Mouse (Mus musculus) forebrain, embryonic 11.5 days (tissue): Measurements from ENCODE around the gene Wee1. TPM values are rescaled to one million over a fixed set of nuclear protein-coding genes. Genes with fewer than 3 reads are reported as not detected.

Experiments
- ATAC-seq: fragments of 200-750 bp; cut with Nextera tagmentation; replicated peaks from 2 replicates; pipeline ENCODE4 v1.8.0; 2017; ENCODE audit warnings: moderate TSS enrichment; ENCODE audit not compliant: low FRiP score
- DNase-seq: peaks from one replicate; pipeline ENCODE4 v3.0.0-alpha.2; 2017; ENCODE audit warnings: low spot score
- H3K27ac ChIP-seq: fragments of 300-500 bp; sonication (generic); 2 replicates; pipeline ENCODE4 v1.5.1; 2014; ENCODE audit warnings: low read depth, low read length
- H3K27me3 ChIP-seq: fragments of 300-500 bp; sonication (generic); 2 replicates; pipeline ENCODE4 v1.6.1; 2014; ENCODE audit warnings: mild to moderate bottlenecking, low read length, mixed read lengths; ENCODE audit not compliant: control insufficient read depth, insufficient read depth
- H3K36me3 ChIP-seq: fragments of 300-500 bp; sonication (generic); 2 replicates; pipeline ENCODE4 v1.6.1; 2014; ENCODE audit warnings: mild to moderate bottlenecking, low read length, moderate library complexity, mixed read lengths; ENCODE audit not compliant: control insufficient read depth, insufficient read depth
- H3K4me1 ChIP-seq: fragments of 300-500 bp; sonication (generic); replicated peaks from 2 replicates; pipeline ENCODE4 v1.6.1; 2014; ENCODE audit warnings: low read length, mixed read lengths; ENCODE audit not compliant: control insufficient read depth, insufficient read depth
- H3K4me2 ChIP-seq: fragments of 300-500 bp; sonication (generic); 2 replicates; pipeline ENCODE4 v1.6.1; 2014; ENCODE audit warnings: low read depth, mild to moderate bottlenecking, low read length, moderate library complexity, mixed read lengths; ENCODE audit not compliant: severe bottlenecking
- H3K4me3 ChIP-seq: fragments of 300-500 bp; sonication (generic); 2 replicates; pipeline ENCODE4 v1.5.1; 2014; ENCODE audit warnings: low read depth, low read length
- H3K9ac ChIP-seq: fragments of 300-500 bp; sonication (generic); 2 replicates; pipeline ENCODE4 v1.6.1; 2014; ENCODE audit warnings: low read length
- H3K9me3 ChIP-seq: fragments of 300-500 bp; sonication (generic); 2 replicates; pipeline ENCODE4 v1.6.1; 2016; ENCODE audit warnings: low read length, mixed read lengths; ENCODE audit not compliant: control insufficient read depth
- WGBS: fragments of 180-500 bp; shearing (Covaris S2); extraction: QIAGEN DNeasy Blood & Tissue Kit; methylation state at CpG from one replicate; pipeline ENCODE4 v1.1.7; 2014; 5-methylcytosine and 5-hydroxymethylcytosine counted together
- polyA plus RNA-seq: library from polyadenylated mRNA; unstranded; fragments of >200 nt; fragmentation: Nextera tagmentation; extraction: Ambion mirVana; gene quantifications from 2 replicates; pipeline ENCODE4 v1.2.1, GENCODE M21; 2014

Wee1 gene
- polyA plus RNA-seq = 42.3 and 45.6 TPM in 2 replicates

DNA sequence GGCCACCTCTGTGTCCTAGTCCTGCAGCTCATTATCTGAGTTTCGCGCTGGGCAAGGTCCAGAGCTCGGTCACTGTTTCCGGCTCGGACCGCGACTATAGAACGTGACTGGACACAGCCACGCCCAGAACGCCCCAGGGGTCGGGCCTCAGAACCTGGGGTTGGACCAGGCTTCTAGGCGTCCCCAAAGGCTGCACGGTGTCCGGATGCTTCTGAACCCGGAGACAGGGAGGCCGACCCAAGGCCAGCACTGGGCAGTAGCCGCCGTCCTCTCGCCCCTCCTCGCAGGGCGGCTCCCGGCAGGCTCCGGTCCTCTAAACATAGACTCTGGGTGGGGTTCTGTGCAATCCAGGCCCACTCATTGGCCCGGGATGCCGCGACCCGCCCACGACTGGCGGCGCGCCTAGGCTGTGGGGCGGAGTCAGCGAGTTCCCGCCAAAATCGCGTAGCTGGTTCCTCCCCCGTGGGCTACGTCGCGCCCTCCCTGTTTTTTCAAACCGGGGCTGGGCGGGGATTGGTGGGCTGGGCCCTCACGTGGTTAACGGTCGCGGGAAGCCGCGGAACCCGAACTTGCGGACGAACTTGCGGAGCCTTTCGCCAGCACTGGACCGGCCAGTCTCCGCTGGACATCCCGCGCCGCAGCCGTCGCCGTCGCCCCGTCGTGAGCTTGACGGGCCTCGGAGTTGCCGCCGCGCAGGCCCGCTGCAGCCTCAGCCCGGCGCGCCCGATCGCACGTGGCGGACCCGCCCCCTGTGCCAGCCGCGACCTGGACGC, at the start of gene Wee1:
Gene Wee1 (plus strand): TSS at position 531 of the 773 bp plus-strand sequence.
- Histone ChIP-seq H3K27me3 (no peaks in the 10 kb centered on the region), H3K4me2 (peak within 1 kb of the TSS; percentile 62), H3K9me3 (no peaks in the 10 kb centered on the region), H3K36me3 (no peaks in the 10 kb centered on the region; the same call in 1 of the 2 replicates), H3K4me3 (peak within 1 kb of the TSS; percentile 98), H3K9ac (peak within 1 kb of the TSS; percentile 95), H3K4me1 (peaks cover 2% of the 10 kb centered on the region; the same call in 1 of the 2 replicates), H3K27ac (peak within 1 kb of the TSS; percentile 90)
- DNase-seq (peak; percentile 99), ATAC-seq (peak; percentile 98)
- under 1% methylated on average over 80 of the region's 81 CpGs for WGBS

GRCm38 (mm10) chr7:110078168-110078567, 43.7 kb upstream of the Wee1 start:
- no peak overlapping the region for H3K9ac ChIP-seq
- H3K4me1 ChIP-seq = no peaks in the 10 kb centered on the region
- H3K27ac ChIP-seq = no peak overlapping the region
- H3K27me3 ChIP-seq = no peaks in the 10 kb centered on the region
- H3K4me3 ChIP-seq = no peak overlapping the region
- DNase-seq = no peak
- no peak overlapping the region for H3K4me2 ChIP-seq
- H3K9me3 ChIP-seq = no peaks in the 10 kb centered on the region
- H3K36me3 ChIP-seq = peaks cover 29% of the 10 kb centered on the region
- 91% methylated on average over 5 of the region's 5 CpGs for WGBS
- ATAC-seq = no peak

- H3K4me2 ChIP-seq = no peak overlapping the region
- H3K9me3 ChIP-seq = no peaks in the 10 kb centered on the region
- ATAC-seq (peak; percentile 33), DNase-seq (no peak)
- H3K36me3 ChIP-seq = peaks cover 29% of the 10 kb centered on the region
- no peaks in the 10 kb centered on the region for H3K4me1 ChIP-seq
- no peaks in the 10 kb centered on the region for H3K27me3 ChIP-seq
- H3K4me3 ChIP-seq = no peak overlapping the region
- 79% methylated on average over 13 of the region's 13 CpGs for WGBS
- H3K9ac ChIP-seq = no peak overlapping the region
- no peak overlapping the region for H3K27ac ChIP-seq
These were observed 38.3 kb upstream of the Wee1 start for GRCm38 (mm10) chr7:110083386-110084165.

GRCm38 (mm10) chr7:110085217-110085616, 36.6 kb upstream of the Wee1 start:
- DNase-seq = no peak
- Histone ChIP-seq H3K4me2 (no peak overlapping the region), H3K27ac (no peak overlapping the region), H3K9ac (no peak overlapping the region), H3K27me3 (no peaks in the 10 kb centered on the region), H3K36me3 (peaks cover 25% of the 10 kb centered on the region), H3K4me1 (no peaks in the 10 kb centered on the region), H3K4me3 (no peak overlapping the region), H3K9me3 (no peaks in the 10 kb centered on the region)
- ATAC-seq = no peak

GRCm38 (mm10) chr7:110087914-110088313, 33.9 kb upstream of the Wee1 start:
- no peak overlapping the region for H3K4me2 ChIP-seq
- WGBS = 81% methylated on average over 4 of the region's 4 CpGs
- H3K9ac ChIP-seq = no peak overlapping the region
- H3K36me3 ChIP-seq = peaks cover 26% of the 10 kb centered on the region; the same call in 1 of the 2 replicates
- H3K4me3 ChIP-seq = no peak overlapping the region
- no peaks in the 10 kb centered on the region for H3K9me3 ChIP-seq
- H3K27me3 ChIP-seq = no peaks in the 10 kb centered on the region
- no peak for ATAC-seq
- no peak for DNase-seq
- no peak overlapping the region for H3K27ac ChIP-seq
- H3K4me1 ChIP-seq = no peaks in the 10 kb centered on the region

GRCm38 (mm10) chr7:110091670-110092069, 30.2 kb upstream of the Wee1 start:
- Histone ChIP-seq H3K4me1 (no peaks in the 10 kb centered on the region), H3K27me3 (no peaks in the 10 kb centered on the region), H3K27ac (no peak overlapping the region), H3K4me2 (no peak overlapping the region), H3K36me3 (peaks cover 20% of the 10 kb centered on the region), H3K9ac (no peak overlapping the region), H3K9me3 (no peaks in the 10 kb centered on the region), H3K4me3 (no peak overlapping the region)
- ATAC-seq (no peak), DNase-seq (no peak)
- 67% methylated on average over 7 of the region's 7 CpGs for WGBS

GRCm38 (mm10) chr7:110096332-110096731, 25.5 kb upstream of the Wee1 start:
- Histone ChIP-seq H3K27me3 (no peaks in the 10 kb centered on the region), H3K4me3 (no peak overlapping the region)

GRCm38 (mm10) chr7:110097106-110097793, 24.6 kb upstream of the Wee1 start:
- H3K4me1 ChIP-seq = no peaks in the 10 kb centered on the region
- no peak for ATAC-seq
- peaks cover 7% of the 10 kb centered on the region for H3K36me3 ChIP-seq
- H3K4me2 ChIP-seq = no peak overlapping the region
- H3K9me3 ChIP-seq = no peaks in the 10 kb centered on the region
- no peaks in the 10 kb centered on the region for H3K27me3 ChIP-seq
- H3K9ac ChIP-seq = no peak overlapping the region
- H3K27ac ChIP-seq = no peak overlapping the region
- no peak for DNase-seq
- H3K4me3 ChIP-seq = no peak overlapping the region
- WGBS = 78% methylated on average over 7 of the region's 7 CpGs

More at GRCm38 (mm10) chr7:110096332-110096731, 25.5 kb upstream of the Wee1 start:
- peaks cover 12% of the 10 kb centered on the region for H3K36me3 ChIP-seq
- no peak overlapping the region for H3K27ac ChIP-seq
- H3K4me2 ChIP-seq = no peak overlapping the region
- DNase-seq (no peak), ATAC-seq (no peak)
- H3K4me1 ChIP-seq = no peaks in the 10 kb centered on the region
- H3K9ac ChIP-seq = no peak overlapping the region
- no peaks in the 10 kb centered on the region for H3K9me3 ChIP-seq
- 94% methylated on average over 4 of the region's 4 CpGs for WGBS
